Mouse (Mus musculus): Measurements from ENCODE around the gene Gpt2. TPM values are rescaled to one million over a fixed set of nuclear protein-coding genes. Genes with fewer than 3 reads are reported as not detected.

Gpt2 gene
- under 1 TPM; 0.37 to 0.99 TPM for total RNA-seq (2023)

DNA sequence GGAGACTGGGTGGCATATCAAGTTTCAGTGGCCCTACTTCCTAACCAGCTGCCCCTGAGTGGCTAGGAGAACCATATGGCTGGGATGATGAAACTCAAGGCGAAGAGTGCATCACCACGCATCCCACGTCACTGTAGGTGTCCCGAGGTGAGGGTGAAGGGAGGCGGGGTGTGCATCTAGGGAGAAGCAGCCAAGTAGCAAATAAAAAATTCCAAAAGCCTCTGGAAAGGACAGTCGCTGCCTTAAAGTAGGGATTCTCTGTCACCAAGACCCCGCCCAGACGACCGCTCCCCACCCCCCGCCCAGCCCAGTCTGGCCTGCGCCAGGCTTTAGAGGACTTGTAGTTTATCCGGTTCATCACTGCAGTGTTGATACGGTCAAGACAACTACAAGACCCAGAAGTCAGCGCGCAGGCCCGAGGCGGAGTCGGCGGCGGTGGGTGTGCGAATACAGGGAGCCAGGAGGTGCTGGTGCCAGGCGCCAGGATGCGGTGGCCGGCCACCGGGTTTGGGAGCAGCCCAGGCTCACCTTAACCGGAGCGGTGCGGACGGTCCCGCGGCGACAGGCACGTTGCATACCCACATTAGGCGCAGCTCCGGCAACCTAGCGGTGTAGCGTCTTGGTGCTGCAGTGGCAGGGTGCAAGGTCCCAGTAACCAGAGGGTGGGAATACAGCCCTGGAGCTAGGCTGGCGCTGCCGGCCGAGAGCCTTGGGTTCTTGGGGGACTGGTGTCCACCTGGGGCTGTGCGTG lies at the start of gene Gpt2:
Gene Gpt2 (plus strand): TSS at position 452 of the 751 bp plus-strand sequence.

DNA sequence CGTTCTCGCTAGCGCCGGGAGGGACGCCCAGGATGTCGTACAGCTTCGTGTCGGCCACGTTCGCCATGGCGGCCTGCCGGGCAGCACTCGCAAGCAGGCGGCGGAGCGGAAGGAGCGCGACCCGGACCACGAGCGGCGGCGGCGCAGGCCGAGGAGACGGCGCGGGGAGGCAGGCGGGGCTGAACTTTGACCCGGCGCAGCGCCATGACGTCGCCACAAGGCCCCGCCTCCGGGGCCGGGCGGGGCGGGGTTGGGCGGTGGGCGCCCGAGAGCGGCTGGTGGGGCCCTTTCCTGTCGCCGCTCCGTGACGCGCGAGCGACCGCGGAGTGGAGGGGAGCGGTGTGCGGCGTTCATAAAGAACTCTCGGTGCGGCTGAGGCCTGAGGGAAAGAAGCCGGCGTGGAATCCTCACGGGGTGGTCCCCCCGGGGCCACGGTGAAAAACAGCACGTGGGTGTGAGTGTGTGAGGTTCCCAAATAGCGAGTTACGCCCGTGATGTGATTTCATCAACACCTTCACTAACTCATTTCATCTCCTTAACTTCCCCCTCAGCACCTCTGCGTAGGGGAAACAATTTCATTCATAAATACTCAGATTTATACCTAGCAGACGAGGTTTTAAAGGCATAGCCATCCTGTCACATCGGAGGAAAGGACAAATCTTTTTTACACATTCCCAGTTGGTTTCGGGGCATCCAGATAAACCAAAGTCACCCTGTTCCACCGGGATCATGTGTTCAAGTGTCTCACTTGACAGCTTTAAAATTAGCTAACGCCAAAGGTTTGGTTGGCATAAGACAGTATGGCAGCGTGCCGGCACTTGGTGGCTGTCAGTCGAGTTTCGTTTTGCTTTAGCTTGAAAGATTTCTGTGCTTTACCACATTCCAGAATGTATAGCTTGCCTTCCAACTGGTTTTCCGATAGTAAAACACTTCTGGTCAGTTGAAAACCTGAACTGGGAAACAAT lies 63.1 kb downstream of the Gpt2 start, which contains the start of gene Dnaja2:
Gene Dnaja2 (minus strand): TSS at position 164 of the 965 bp plus-strand sequence.

Other genes with a start within 250 kb of the Gpt2 start
- 10 to 100 TPM; 34.6 to 37.2 TPM for gene Orc6, start 192.9 kb upstream of the Gpt2 start, total RNA-seq (2023)
- gene Vps35, start 192.8 kb upstream of the Gpt2 start, total RNA-seq (2023): 10 to 100 TPM; 79.6 to 80.3 TPM
- gene Mylk3, start 106.2 kb upstream of the Gpt2 start, total RNA-seq (2023): 1 to 10 TPM; 3.7 to 6.7 TPM
- 1 to 10 TPM; 3.4 to 8.0 TPM for gene 4921524J17Rik, start 59.7 kb upstream of the Gpt2 start, total RNA-seq (2023)
- gene Dnaja2, start 62.8 kb downstream of the Gpt2 start, total RNA-seq (2023): 10 to 100 TPM; 70.2 to 79.9 TPM
- 1 to 10 TPM; 5.3 to 7.5 TPM for gene Neto2, start 208.3 kb downstream of the Gpt2 start, total RNA-seq (2023)

Data from neutrophil, adult 83 days (primary cell).